Mouse (Mus musculus): Measurements from ENCODE around the gene Ifna16.

GRCm38 (mm10) chr4:88644359-88644758 is 32.4 kb downstream of the Ifna16 start, which contains the start of gene Ifna13:
- TF ChIP-seq CTCF (IDR thresholded peaks at IDR 0.05; ENCODE audit: low read depth), result no peak
- TF ChIP-seq EP300 (IDR thresholded peaks at IDR 0.05; ENCODE audit: low read depth), result no peak
